Mouse (Mus musculus) NIH3T3 (cell line): ENCODE measurements at regions not wholly inside any gene's neighbourhood (a gene's known extent, or its start where the extent isn't known, plus 50 kb on each side); places are given as distances from the start of the nearest gene placed in this dataset.
"Not testable (repeated sequence)": the region's sequence is repeated elsewhere in the genome, so short reads cannot be mapped to it uniquely, and the experiment has no call there.

Experiments used
- DNase-seq: peaks from one replicate; pipeline ENCODE4 v3.0.0-alpha.2; 2012; ENCODE audit warnings: low read depth

DNA sequence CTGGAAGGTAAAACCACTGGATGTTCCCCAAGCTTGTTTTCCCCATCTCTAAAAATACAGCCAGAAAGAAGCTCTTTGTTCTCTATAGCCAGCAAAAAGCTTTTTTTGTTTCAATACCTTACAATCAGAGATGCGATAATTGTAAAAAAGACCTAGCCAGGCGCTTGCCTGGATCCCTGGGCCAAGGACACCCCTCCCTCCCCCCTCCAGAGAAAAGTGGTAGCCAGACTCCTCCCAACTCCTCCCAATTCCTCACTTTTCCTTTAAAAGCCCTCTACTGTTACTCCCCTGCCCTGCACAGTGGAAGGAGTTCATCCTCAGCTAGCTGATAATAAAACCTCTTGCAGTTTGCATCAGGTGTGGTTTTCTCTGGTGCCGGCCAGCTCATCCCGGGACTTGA lies 441.1 kb upstream of the Arid1b start:
- not testable (repeated sequence) for DNase-seq

DNA sequence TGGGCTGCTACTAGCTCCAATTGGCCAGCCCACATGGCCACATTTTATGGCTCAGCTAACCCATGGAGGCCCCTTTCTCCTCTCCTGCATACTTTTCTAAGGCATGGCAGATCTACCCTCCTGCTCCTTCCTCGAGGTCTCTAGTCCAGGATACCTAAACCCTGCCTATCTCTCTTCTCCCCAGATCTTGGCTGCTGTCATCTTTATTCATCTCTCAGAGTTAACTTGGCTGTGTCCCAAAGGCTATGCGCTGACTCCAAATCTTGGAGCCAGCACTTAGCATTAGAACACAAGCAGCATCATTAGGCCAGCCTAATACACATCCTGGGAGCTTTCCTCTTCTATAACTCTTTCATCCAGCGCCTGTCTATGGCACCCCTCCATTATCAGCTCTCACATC lies 430.5 kb upstream of the Arid1b start:
- DNase-seq = no peak

DNA sequence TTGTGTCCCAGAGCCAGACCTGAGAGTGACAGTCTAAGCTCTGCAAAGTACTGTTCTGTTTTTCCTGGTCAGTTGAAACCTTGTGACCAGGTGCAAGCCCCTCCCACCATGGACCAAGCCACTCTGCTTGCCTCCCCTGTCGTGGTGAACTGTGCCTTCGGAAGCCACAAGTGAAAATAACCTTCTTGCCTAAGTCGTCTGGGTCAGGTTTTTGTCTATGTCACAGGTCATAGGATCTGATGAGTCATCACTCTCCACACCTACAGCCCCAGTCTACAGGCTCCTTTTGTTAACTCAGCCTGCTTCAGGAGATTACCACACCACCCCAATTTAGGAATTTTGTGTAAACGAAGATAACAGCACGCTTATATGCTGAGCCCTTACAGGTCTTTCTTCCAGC lies 417.2 kb upstream of the Arid1b start:
- DNase-seq = no peak

DNA sequence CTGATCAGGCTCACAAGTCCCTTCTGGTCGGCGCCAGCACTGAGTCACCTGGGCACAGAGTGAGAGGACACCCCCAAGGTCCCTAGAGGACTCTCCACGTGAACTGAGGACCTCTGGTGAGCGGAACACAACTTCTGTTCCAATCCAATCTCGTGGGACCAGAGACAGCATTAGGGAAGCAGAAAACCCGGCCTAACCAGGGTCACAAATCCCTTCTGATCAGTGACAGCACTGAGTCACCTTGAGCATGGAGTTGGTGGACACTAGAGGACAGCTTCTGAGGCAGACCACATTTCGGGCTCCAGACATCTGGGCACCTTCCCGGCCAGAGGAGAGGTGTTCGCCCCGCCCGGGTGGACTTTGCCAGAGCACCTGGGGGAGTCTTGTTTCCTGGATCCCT lies 412.3 kb upstream of the Arid1b start:
- no peak for DNase-seq

DNA sequence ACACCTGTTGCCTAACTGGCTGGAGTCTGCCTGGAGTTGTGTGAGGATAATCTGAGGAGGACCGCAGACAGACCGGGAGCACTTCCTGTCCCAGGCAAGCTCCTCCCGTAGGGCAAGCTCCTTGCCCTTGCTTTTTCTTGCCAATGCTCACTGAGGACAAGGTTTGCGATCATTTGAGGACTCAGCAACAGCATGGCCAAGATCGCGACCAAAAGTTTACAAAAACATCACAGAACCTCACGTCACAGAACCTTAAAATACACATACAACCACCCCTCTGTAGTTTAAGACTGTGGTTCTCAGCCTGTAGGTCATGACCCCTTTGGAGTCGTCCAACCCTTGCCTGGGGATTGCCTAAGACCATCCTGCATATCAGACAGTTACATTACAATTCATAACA lies 383.7 kb upstream of the Arid1b start:
- no peak for DNase-seq

DNA sequence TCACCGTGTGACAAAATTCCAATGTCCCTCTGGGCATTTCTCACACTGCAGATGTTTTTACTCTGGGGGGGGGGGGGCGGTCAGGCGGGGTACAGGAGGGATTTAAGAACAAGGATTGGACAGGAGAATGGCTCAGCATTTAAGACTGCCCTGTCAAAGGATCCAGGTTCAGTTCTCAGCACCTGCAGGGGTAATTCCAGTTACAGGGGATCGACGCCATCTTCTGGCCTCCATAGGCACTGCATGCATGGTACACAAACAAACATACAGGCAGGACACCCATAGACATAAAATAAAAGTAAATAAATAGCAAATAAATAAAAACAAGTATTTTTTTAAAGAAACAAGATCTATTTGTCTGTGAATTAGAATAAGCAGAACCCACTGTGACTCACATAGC lies 383.1 kb upstream of the Arid1b start:
- no peak for DNase-seq

DNA sequence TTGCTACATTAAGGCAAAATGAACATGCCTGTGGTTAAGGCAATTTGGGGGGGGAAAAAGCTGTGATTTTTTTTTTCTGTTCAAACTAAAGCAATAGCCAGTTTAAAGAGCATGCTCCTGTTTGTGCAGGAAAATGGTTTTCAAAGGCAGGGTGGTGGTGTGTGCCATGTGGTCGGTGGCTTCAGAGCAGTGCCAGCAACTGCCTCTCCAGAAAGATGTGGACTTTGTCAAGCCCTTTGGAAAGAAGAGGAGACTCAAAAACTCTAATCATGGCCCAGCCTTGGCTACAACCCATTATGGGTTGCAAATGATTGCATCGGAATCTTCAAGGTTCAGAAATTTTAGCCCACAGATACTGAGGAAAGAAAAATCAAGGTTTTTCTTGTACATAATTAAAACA lies 382.4 kb upstream of the Arid1b start:
- no peak for DNase-seq

DNA sequence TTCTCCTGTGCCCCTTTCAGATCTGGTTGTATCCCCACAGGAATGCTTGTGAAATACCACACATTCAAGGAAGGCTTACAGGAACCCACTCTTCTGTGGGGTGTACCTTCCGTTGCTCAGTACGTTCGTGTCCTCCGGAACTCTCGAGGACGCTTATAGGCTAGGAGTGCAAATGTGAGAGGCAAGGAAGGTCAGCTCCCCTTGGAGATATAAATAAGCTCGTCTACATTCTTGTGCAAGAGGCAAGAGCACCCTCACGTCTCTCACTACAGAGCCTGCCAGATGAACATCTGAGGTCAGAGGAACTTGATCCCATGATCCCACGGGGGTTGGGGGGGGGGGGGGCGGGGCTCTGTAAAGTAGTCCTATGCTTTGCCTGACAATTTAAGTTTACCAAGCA lies 382.0 kb upstream of the Arid1b start:
- no peak for DNase-seq

DNA sequence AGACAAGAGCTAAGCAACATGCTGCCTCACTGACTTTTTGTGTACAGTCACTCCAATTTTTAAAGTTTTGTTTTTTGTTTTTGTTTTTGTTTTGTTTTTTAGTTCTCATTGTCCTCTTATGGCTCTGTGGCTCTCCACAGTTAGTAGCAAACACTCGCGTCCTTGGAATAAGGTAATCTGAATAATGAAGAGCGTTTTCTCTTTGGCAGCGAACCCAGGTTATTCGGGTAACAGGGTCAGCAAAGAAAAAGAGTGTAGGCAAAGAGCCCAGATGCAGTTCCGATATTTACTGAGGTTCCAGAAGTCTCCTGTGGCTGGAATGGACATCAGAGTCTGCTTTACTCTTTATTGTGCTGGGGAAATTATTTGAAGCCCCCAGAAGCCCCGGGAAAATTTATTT lies 381.4 kb upstream of the Arid1b start:
- DNase-seq = no peak

DNA sequence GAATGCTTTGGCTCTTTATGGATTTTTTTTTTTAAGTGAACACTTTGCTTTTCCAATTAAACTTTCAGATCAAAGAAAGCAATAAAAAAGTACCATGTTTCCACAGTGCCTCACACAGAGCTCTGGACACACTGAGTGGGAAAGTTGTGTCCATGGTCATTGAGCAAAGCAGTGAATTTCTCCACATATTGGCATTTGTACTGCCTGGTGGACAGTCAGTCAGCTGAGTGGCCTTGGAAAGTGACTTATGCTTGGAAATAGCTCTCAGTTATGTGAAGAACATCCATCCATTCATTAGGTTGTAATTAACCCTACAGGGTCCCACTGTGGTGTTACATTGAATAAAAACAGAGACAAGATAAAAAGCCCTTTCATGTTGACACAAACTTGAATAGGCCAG lies 373.8 kb upstream of the Arid1b start:
- no peak for DNase-seq

DNA sequence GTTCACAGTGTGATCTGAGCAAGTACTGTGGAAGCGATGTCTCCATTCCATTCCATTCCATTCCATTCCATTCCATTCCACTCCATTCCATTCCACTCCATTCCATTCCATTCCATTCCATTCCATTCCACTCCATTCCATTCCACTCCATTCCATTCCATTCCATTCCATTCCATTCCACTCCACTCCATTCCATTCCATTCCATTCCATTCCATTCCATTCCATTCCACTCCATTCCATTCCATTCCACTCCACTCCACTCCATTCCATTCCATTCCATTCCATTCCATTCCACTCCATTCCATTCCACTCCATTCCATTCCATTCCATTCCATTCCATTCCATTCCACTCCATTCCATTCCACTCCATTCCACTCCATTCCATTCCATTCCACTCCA lies 368.0 kb upstream of the Arid1b start:
- DNase-seq = not testable (repeated sequence)

DNA sequence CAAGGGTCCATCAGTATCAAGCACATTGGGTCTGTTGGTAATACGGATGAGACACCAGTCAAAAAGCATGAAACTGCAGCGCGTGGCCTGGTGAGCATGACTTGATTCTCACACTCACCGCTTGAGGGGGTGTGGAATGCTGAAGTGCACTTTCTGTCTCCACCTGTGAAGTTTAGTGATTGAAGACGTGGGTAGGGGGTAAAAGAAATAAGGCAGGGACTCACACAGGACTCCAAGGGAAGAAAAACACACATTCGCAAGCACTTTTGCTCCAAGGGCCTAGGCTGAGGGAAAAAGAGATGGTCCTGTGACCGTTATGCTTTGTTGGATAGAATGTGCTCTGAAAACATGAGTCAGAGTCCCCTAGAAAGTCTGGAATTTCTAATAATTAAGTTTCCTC lies 366.6 kb upstream of the Arid1b start:
- DNase-seq = no peak

DNA sequence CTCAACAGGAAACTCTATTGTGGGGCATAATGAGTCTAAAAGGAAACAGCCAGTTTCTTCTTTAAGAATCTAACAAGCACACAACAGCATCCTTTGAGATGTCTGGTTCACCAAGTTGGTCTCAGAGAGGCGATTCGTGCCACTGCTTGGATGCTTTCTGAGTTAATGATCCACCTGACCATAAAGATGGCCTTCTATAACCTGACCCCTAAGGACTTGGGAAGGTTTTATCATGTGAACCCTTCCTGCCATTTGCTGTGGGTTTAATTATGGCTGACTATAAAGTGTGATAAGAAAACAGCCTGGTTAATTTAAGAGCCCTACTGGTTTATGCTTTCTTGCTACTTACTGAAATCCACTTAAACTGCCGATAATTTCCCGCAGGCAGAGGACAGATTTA lies 363.0 kb upstream of the Arid1b start:
- no peak for DNase-seq

DNA sequence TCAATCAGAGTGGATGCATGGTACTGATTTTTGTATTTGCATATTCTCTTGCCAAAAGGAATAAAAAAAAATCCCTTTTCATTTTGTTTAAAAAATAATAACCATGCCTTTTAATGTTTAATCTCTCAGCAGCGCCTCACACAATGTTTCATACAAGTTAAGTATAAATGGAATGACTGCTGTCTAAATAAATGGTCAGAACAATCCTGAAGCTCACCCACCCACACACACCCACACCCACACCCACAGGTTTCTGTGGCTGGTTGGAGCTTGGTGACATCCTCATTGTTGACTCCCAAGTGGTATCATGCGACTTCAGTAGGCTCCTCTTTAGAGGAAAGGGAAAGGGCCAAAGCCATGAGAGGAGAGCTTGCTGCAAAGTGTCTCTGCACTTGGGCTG lies 361.6 kb upstream of the Arid1b start:
- DNase-seq = no peak

DNA sequence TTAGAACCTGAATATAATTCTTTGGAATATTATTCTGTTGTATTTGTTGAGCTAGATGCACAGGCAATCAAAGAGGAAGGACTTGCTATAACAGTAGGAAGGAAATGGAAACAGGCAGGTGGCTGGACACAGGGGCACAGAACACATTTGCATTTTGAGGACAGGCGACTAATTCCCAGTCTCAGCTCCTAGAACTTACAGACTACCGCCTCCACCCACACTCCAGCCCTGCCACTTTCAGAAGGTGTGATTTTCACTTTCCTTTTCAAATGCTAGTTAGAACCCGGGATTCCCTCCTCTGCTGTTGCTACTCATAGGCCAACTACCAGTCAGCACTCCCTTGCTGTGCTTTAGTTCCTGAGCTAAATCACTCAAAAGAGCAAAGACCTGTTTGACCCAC lies 360.4 kb upstream of the Arid1b start:
- no peak for DNase-seq

DNA sequence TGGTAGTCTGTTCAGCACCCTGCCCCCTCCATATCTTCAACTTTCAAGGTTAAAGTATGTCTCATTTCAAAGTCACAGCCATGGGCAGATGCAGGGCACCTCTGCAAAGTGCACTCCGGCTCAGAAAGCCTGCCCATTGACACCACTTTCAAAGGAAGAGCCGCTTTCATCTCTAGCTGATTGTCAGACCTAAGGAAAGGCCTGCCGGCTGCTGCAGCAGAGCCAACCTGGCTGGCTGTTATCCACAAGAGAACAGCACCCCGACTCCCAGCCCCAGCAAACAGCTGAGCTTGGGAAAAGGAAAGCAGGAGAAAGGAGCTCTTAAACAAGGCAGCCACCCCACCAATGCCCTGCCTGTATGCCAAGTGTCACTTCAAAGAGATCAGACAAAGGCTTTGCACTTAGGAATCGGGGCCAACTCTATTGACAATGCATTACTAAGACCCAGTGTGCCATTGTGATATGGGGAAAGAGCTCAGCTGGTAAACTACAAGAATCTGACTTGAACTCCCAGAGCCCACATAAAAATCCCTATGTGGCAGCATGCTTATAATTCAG lies 357.3 kb upstream of the Arid1b start:
- DNase-seq = no peak

DNA sequence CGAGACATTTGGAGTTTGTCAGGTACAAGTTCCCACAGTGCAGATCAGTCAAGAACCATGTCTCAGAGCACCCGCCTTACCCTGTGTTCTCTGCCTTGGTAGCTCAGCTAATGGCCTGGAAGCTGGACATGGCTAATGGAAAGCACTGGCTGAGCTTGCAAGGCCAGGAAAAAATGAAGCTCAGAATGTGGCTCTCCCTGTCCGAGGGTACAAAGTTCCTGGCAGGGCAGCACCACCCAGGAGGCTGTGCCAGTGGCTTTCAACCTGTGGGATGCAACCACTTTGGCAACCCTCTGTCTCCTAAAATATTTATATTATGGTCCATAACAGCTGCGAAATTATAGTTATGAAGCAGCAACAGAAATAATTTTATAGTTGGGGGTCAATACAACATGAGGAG lies 354.6 kb upstream of the Arid1b start:
- no peak for DNase-seq

DNA sequence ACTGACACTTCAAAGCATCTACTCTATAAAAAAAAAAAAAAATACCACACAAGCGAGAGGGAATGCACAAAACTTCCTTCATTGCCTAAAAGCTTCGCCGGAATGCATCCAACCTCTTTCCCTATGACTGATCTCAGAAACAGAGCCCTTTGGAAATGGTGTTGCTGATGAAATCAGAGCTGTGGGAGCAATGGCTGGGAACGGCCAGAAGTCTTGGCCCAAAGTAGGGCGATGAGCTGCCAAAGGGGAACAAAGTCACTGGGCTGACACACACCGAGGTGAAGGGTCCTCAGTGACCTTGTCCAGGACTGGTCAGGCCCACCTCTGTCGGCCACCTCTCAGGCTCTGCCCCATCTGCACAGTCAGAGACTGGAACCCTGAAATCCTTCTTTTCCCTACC lies 353.6 kb upstream of the Arid1b start:
- DNase-seq = no peak

DNA sequence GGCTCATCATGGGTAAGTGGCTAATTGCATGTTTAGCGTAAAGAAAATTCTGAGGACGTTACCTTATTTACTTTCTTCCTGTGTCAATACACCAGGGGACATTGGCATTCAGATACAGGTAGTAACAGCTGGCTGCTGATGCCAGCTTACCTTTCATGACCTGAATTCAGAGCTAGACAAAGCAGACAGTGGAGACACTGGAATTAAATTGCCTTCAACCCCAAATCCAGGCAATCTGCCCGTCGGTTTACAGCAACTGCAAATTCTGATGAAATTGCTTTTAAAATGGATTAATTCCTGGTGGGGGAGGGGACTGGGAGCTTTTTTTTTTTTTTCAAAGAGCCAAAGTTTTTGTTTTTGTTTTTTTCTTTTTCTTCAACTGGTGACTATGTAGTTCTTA lies 353.0 kb upstream of the Arid1b start:
- DNase-seq = no peak

DNA sequence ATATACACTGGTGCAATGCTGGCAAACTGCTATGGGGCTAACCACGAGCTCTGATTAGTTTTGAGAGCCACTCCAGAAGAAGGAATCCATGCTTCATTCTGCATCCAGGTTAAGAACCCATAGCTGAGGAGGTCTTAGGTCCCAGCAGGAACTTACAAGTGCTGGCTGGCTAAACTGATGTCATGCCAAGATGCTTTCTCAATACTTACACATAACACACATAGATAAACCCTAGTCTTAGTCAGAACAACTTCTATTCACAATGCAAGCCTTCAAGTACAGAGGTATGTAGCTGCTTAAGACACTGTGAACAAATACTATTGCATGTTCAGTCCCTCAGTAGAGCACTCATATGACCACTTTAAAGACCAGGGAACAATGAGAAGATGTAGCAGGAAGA lies 352.1 kb upstream of the Arid1b start:
- no peak for DNase-seq

DNA sequence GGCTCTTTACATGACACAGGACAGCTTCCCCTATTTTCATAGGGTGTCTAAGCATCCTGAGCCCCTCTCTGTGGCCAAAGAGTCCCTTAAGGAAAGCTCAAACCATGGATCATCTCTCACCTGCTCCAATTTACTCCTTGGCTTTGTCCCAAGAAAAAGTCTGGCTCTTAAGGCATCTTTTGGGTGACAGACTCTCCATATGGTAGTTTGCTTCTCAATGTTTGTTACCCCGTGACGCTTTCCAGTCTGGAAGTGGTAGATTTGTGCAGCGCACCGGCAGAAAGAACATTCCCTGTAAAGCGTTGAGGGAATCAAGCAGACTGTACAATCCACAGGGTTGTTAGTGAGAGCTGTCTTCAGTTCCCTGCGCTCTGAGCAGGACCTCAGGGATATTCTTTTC lies 350.8 kb upstream of the Arid1b start:
- no peak for DNase-seq

DNA sequence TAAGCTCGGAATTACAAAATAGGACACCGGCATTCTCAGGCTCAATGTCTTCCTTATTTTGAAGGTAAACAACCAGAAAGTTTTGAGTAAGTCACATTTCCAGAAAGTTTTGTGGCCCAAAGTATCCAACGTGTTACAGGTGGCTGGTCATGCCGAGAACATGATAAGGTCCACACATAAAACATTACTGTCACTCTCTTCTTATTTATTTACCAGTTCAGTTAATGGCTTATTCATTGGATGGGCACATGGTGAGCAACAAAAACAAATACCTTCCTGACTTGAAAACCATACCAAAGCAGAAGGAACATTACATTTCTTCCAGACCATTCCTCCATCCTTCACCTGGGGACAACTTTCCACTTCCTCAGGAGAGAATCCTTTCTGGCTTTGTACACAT lies 345.5 kb upstream of the Arid1b start:
- DNase-seq = no peak

DNA sequence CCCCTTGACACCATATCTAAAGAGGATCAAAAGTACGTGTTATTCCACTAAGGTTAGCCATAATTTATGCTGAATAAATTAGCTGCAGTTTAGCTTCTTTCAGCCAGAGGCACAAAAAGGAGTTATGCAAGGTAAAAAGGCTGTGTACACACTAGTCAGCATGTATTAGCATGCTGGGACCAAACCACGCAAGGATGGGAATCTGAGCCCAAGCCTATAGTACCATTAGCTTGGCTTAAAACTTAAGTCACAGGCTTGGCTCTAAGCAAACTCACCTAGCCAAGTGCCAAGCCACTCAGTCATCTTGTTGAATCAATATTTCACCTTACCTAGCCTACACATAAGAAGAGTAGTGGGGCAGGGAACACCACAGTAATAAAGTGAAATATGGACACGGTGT lies 339.9 kb upstream of the Arid1b start:
- no peak for DNase-seq

DNA sequence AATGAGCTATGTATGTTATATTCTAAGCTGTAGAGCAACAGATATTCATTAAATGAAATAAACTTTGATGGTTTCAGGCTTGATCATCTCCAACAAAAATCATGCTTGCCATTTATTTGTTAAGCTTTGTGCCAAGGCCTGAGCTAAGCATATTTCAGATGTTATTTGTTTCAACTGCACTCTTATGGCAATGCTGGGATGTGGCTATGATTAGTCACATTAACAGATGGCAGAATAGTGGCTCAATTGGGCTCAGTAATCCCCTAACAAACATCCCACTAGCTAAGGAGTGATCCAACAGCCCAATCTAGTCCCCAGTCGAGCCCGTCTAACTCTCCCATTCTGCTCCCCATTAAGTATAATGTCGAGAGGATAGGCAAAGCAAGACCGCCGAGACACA lies 332.1 kb upstream of the Arid1b start:
- DNase-seq = no peak

DNA sequence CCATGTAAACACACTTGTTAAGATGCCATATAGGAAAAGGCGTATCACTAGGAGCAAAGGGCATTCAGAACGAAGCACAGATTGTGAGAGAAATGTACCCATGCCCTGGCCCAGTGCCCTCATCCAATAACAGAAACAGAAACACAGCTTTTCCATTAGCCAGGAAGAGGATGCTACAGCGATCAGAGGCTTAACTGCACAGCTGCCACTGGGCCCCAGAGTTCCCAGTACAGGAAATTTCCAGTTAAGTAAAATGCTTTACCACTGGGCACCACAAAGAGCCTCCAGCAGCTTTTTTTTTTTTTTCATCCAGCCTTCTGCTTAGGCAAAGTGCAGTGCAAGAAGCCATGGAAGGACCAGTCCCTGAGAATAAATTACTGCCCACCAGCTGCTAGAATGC lies 325.6 kb upstream of the Arid1b start:
- DNase-seq = no peak
